Mouse (Mus musculus) ES-Bruce4 (cell line): Measurements from ENCODE around the gene Ywhab.

ENCODE experiments used
- CTCF ChIP-seq: IDR thresholded peaks from one replicate; pipeline ENCODE4 v1.8.1; 2011; ENCODE audit warnings: low read depth, low read length
- POLR2A ChIP-seq: IDR thresholded peaks from one replicate; pipeline ENCODE4 v1.8.1; 2011; ENCODE audit warnings: low read length; ENCODE audit not compliant: insufficient read depth

DNA sequence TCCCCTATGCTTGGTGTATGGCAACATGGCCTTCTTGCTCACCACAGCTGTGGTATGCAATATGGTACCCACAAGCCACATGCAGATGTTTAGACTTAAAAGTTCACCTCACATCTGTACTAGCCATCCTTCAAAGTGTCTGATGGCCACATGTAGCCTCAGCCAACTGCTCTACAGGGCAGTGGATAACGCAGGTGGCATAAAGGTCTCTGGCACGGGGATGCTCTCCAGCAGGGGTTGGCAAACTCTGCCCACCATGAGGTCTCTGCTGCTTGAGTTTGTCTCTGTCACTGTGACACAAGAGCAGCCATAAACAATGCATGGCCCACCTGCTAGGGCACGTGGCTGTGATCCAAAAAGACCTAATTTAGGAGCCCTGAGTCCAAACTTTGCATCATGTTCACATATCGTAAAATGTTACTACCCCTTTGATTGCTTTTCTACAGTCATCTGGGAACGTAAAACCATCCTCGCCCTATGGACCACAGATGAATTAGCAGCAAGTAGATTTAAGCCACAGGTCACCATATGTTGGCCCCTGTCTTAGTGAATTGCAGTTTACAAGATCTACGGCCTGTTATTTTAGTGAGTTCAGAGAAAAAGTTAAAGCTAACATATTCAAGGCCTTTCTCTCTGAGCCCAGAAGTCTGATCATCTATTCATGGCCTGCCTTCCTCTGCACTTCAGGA is 41.0 kb upstream of the Ywhab start:
- TF ChIP-seq POLR2A: no peak
- TF ChIP-seq CTCF: no peak
